Mouse (Mus musculus) megakaryocyte, embryonic 14.5 days (primary cell): ENCODE data around the gene Neurog2.

Experiments
- FLI1 ChIP-seq: IDR thresholded peaks from 2 replicates; pipeline ENCODE4 v1.6.1; 2012; ENCODE audit warnings: low read length, inconsistent platforms, mixed read lengths
- GATA1 ChIP-seq: IDR thresholded peaks from 3 replicates; pipeline ENCODE4 v1.6.1; 2012; ENCODE audit warnings: mixed read lengths, low read length, inconsistent platforms, borderline replicate concordance

GRCm38 (mm10) chr3:127661646-127662531, 29.0 kb downstream of the Neurog2 start:
- TF ChIP-seq FLI1, result no peak
- no peak for TF ChIP-seq GATA1
